Mouse (Mus musculus) thymus, adult 2 months (tissue): ENCODE data around the gene Zfr2. TPM values are rescaled to one million over a fixed set of nuclear protein-coding genes. Genes with fewer than 3 reads are reported as not detected.
A peak's percentile ranks its signal among the peaks of the same experiment; 100 is the strongest.
"Not testable (repeated sequence)": the region's sequence is repeated elsewhere in the genome, so short reads cannot be mapped to it uniquely, and the experiment has no call there.

ENCODE experiments used
- DNase-seq: peaks from one replicate; pipeline ENCODE4 v3.0.0; 2021
- H3K27ac ChIP-seq: fragments of 200-500 bp; 2 replicates; pipeline ENCODE4 v1.5.1; 2012; ENCODE audit warnings: low read length, control low read depth; ENCODE audit not compliant: control insufficient read depth, insufficient read depth
- H3K27me3 ChIP-seq: fragments of 200-500 bp; 2 replicates; pipeline ENCODE4 v1.6.1; 2012; ENCODE audit warnings: mild to moderate bottlenecking, low read length, moderate library complexity, mixed read lengths; ENCODE audit not compliant: control insufficient read depth, insufficient read depth
- H3K36me3 ChIP-seq: fragments of 200-500 bp; 2 replicates; pipeline ENCODE4 v1.6.1; 2012; ENCODE audit warnings: mild to moderate bottlenecking, low read length, moderate library complexity; ENCODE audit not compliant: control insufficient read depth, insufficient read depth
- H3K4me1 ChIP-seq: fragments of 200-500 bp; replicated peaks from 2 replicates; pipeline ENCODE4 v1.6.1; 2012; ENCODE audit warnings: low read length; ENCODE audit not compliant: control insufficient read depth, insufficient read depth
- H3K4me3 ChIP-seq: fragments of 200-500 bp; 2 replicates; pipeline ENCODE4 v1.5.1; 2012; ENCODE audit warnings: mild to moderate bottlenecking, low read length, control low read depth, moderate library complexity; ENCODE audit not compliant: control insufficient read depth, insufficient read depth
- CTCF ChIP-seq: fragments of 200-500 bp; IDR thresholded peaks from 2 replicates; pipeline ENCODE4 v1.5.1; 2012; ENCODE audit warnings: mild to moderate bottlenecking, control low read depth, low read length, moderate library complexity, borderline replicate concordance; ENCODE audit not compliant: control insufficient read depth, poor library complexity, insufficient read depth; ENCODE audit errors: extremely low read depth
- POLR2A ChIP-seq: fragments of 200-500 bp; IDR thresholded peaks from 2 replicates; pipeline ENCODE4 v1.6.1; 2012; ENCODE audit warnings: mild to moderate bottlenecking, low read length, control low read depth, moderate library complexity; ENCODE audit not compliant: control insufficient read depth, poor library complexity, insufficient read depth; ENCODE audit errors: extremely low read depth
- WGBS: fragments of 180-500 bp; shearing (Covaris S2); methylation state at CpG from one replicate; pipeline ENCODE4 v1.1.7; 2018; 5-methylcytosine and 5-hydroxymethylcytosine counted together
- polyA plus RNA-seq: library from polyadenylated mRNA; depleted of rRNA; stranded (reverse); fragments of >200 nt; gene quantifications from 2 replicates; pipeline ENCODE4 v1.2.3, GENCODE M21; 2012

Gene Zfr2
- polyA plus RNA-seq, 1 experiment, result 9.6 TPM

- H3K27me3 ChIP-seq, result no peaks in the 10 kb centered on the region
- DNase-seq, result no peak
- H3K4me1 ChIP-seq, result no peaks in the 10 kb centered on the region
- WGBS, result 84% methylated on average over 8 of the region's 8 CpGs
- H3K4me3 ChIP-seq, result no peak overlapping the region
- no peaks in the 10 kb centered on the region for H3K36me3 ChIP-seq
- H3K27ac ChIP-seq, result no peak overlapping the region
- TF ChIP-seq CTCF (no peak), POLR2A (no peak)
Measured at GRCm38 (mm10) chr10:81202978-81203720, 29.8 kb upstream of the Zfr2 start.

- no peak overlapping the region for H3K27ac ChIP-seq
- WGBS, result 89% methylated on average over 4 of the region's 4 CpGs
Measured at GRCm38 (mm10) chr10:81204137-81204536, 28.8 kb upstream of the Zfr2 start.

GRCm38 (mm10) chr10:81210154-81210553 lies 22.8 kb upstream of the Zfr2 start:
- H3K27ac ChIP-seq, result no peak overlapping the region
- 97% methylated on average over 5 of the region's 5 CpGs for WGBS
- no peaks in the 10 kb centered on the region for H3K27me3 ChIP-seq
- no peak for DNase-seq
- no peaks in the 10 kb centered on the region for H3K36me3 ChIP-seq
- no peaks in the 10 kb centered on the region for H3K4me1 ChIP-seq
- H3K4me3 ChIP-seq, result no peak overlapping the region
- no peak for TF ChIP-seq POLR2A
- TF ChIP-seq CTCF, result no peak

More at GRCm38 (mm10) chr10:81204137-81204536, 28.8 kb upstream of the Zfr2 start:
- DNase-seq, result no peak
- no peak for TF ChIP-seq POLR2A
- no peak for TF ChIP-seq CTCF
- no peaks in the 10 kb centered on the region for H3K27me3 ChIP-seq
- no peaks in the 10 kb centered on the region for H3K36me3 ChIP-seq
- no peak overlapping the region for H3K4me3 ChIP-seq
- H3K4me1 ChIP-seq, result no peaks in the 10 kb centered on the region

- Histone ChIP-seq H3K36me3 (no peaks in the 10 kb centered on the region), H3K4me3 (no peak overlapping the region), H3K27ac (no peak overlapping the region), H3K27me3 (no peaks in the 10 kb centered on the region), H3K4me1 (no peaks in the 10 kb centered on the region)
- WGBS, result 86% methylated on average over 6 of the region's 6 CpGs
- TF ChIP-seq POLR2A (no peak), CTCF (no peak)
- DNase-seq, result no peak
Measured at GRCm38 (mm10) chr10:81216260-81216659, 16.7 kb upstream of the Zfr2 start.

- no peak for DNase-seq
- Histone ChIP-seq H3K27ac (no peak overlapping the region), H3K4me3 (no peak overlapping the region), H3K36me3 (no peaks in the 10 kb centered on the region), H3K27me3 (no peaks in the 10 kb centered on the region), H3K4me1 (peaks cover 3% of the 10 kb centered on the region; the same call in 1 of the 2 replicates)
- no peak for TF ChIP-seq CTCF
- TF ChIP-seq POLR2A, result no peak
- 84% methylated on average over 6 of the region's 6 CpGs for WGBS
Measured at GRCm38 (mm10) chr10:81216810-81217209, 16.1 kb upstream of the Zfr2 start.

GRCm38 (mm10) chr10:81217267-81217666 lies 15.7 kb upstream of the Zfr2 start:
- peak; percentile 46 for DNase-seq
- H3K4me3 ChIP-seq, H3K27me3 ChIP-seq, H3K27ac ChIP-seq, H3K4me1 ChIP-seq, H3K36me3 ChIP-seq: not testable (repeated sequence)
- WGBS, result 16% methylated on average over 1 of the region's 1 CpGs

GRCm38 (mm10) chr10:81217964-81218363 lies 15.0 kb upstream of the Zfr2 start:
- 16% methylated on average over 7 of the region's 7 CpGs for WGBS
- TF ChIP-seq CTCF, result peak; percentile 92
- TF ChIP-seq POLR2A, result no peak
- DNase-seq, result peak; percentile 76
- H3K36me3 ChIP-seq, result no peaks in the 10 kb centered on the region
- peaks cover 3% of the 10 kb centered on the region; the same call in 1 of the 2 replicates for H3K4me1 ChIP-seq
- H3K4me3 ChIP-seq, result no peak overlapping the region
- no peaks in the 10 kb centered on the region for H3K27me3 ChIP-seq
- H3K27ac ChIP-seq, result no peak overlapping the region
